Mouse (Mus musculus) heart, adult 9 months (tissue): ENCODE measurements around the gene Gas2l3.
A peak's percentile ranks its signal among the peaks of the same experiment; 100 is the strongest.

Experiments used
- DNase-seq, 2 experiments: peaks; one replicate each; pipeline ENCODE4 v3.0.0; 2022; ENCODE audit warnings: low spot score in 2 of 2

The Gas2l3 gene

DNA sequence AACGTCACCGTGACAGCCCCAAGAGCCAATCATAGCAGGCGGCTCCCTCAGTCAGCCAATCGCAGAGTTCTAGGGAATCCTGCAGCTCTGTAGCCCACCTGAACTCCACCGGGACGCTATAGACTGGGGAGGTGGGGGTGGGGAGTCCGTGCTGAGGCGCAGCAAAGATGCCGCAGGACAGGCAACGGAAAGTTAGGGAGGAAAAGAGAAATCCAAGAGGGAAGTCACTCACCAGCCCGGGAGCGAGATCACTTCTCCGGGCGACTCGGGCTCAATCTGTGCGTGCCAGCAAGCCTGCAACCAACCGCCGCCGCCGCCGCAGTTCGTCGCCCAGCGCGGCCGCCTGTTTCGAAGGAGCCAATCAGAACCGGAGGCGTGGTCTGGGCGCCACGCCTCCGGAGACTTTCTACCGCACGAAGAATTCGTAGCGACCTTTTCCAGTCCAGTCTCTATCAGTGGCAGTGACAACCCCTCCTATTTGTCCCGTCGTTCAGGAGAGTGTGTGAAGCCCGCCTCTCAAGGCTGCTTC, at the start of gene Gas2l3:
TSS of gene Gas2l3 (minus strand) at position 345 of the 529 bp plus-strand sequence.
- peak; percentile 81 to 83 for DNase-seq

DNA sequence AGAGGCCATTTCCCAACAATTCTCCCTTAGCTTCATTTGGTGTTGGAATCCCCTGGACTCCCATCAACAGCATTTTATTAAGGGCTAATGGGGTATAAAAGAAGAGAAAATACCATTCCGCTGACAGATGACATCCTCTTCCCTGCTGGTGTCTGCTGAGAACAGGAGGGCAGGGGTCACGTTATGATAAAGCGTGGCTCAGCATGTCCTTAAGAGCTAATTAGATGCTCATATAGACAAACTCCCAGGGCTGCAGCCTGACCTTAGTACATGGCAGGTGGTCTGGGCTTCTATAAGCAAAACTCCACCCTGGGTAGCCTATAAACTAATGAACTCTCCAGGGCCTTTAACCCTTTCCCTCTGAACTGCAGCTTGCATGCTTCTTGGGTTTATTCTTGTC, 47.6 kb upstream of the Gas2l3 start:
- DNase-seq = no peak

DNA sequence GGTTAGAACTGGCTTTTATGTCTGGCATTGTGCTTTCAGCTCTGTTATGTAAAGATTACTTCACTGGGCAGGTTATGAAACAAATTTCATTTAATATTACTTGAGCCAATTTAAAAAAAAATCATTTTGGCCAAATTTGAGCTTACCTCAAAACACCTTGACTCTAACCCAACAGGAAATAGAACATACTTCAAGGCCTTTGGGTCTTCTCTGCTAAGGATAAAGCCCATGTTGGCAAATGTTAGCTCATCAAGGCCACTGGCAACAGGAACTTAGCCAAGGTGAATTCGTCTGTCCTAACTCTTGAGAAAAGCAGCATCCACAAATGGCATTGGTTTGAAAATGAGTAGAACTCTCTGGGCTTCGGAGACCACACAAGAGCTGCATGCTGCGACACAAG, 46.5 kb upstream of the Gas2l3 start:
- DNase-seq = no peak

DNA sequence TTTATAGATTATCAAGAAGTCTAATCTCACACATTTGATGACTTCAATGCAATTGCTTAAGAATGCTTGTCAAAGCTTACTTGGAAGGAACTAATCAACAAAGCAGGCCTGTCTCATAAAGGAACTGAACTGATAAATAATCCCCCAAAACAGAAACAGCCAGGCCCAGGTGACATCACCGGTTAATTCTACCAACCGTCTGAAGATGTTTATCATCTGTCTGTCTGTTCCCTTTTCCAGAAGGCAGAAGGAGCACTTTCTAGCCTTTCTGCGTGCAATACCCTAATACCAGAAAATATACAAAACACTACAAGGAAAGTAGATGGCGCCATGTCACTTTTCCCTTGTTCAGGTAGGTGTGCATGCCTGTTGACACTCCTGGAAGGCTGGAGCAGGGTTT, 45.7 kb upstream of the Gas2l3 start:
- DNase-seq = no peak

DNA sequence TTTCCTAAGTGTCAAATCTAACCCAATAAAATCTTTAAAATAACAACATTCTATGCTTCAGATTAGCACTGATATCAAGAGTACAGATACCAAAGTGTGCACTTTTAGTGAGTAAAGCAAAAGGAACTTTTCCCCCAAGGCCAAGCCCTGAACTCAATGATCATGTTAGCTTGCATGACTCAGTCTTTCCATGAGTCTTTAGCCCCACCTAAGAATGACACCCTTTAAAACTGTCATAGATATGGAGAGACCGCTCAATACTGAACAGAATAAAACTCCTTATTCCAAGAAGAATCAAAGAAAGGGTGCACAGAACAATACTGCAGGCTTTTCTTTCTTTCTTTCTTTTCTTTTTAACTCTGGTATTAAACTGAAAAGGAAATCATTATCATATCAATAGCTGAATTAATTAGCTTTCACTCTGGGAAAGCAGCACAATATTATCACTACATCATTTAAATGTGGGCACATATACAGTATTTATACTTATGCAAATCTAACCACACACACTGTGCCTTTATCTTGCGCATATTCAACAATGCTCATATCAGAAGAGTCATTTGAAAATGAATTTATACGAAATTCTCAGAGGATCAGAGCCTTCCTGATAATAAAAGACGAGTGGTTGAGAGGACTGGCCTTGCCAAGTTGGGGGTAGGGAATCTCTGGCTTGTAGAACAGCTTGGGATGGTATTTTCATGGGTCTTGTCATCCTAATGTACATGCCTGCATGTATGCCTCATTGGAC, 43.4 kb upstream of the Gas2l3 start:
- DNase-seq = no peak

DNA sequence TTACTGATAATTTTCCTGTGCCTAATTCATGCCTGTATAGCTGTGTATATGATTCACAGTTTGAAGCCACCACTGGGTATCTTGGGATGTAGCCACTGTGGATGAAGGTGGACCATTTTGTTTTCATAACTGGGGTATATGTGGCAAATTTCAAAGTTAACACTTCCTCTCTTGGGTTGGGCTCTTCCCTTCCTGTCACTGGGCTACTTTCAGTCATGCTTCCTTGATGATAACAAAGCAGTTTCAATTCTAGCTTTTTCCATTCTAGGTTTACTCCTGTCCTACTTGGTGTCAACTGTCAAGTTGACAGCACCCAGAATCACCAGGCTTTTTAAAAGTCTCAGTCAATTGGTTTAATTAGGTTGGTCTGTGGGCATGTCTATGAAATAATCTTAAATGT, 41.1 kb upstream of the Gas2l3 start:
- DNase-seq = no peak

DNA sequence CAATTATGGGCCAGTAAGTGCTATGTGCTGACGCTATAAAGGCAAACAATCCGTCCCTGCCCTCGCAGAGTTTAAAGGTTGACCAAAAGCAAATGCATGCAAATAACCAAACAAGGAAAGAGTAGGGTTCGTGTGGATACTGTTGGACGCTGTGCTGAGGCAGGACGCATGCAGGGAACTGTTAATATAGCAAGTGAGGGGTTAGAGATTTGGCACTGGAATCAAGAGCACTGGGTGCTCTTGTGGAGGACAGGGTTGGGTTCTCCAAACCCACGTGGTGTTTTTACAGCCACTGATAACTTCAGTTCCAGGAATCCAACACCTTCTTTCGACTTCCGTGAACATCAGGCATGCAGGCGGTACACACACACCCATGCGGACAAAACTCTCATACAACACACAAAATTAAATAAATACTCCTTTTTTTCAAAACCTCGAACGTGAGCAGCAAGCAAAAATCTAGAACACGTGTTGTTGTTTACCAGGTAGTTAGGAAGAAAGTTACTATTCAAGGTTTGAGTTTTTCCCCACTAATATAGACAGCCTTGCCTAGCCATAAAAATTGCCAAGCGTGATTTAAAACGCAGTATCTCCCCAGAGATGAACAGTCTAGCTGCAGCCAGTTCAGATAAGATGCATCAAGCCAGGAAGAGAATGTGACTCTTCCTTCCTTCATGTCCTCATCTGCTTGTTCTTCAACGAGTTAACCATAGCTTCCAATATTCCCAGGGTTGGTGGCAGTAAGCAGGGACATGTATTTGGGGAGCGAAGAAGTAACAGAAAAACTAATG, 40.2 kb upstream of the Gas2l3 start:
- no peak for DNase-seq

DNA sequence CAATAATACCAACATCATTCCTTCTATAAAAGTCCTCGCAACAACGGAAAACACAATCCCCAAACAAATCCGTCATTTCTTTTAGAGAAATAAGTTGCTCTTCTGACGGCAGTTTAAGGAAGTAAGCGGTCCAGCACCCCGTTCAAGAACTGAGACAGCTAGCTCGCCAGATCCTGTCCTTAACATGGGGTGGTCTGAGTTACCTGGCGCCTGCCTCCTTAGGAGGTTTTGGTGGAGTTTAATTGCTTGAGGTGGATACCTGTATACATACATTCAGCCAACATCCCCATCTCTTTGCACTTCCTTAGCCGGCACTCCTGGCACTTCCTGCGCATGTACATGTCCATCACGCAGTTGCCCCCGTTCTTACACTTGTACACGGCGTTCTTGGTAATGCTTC, 39.3 kb upstream of the Gas2l3 start:
- DNase-seq = no peak

DNA sequence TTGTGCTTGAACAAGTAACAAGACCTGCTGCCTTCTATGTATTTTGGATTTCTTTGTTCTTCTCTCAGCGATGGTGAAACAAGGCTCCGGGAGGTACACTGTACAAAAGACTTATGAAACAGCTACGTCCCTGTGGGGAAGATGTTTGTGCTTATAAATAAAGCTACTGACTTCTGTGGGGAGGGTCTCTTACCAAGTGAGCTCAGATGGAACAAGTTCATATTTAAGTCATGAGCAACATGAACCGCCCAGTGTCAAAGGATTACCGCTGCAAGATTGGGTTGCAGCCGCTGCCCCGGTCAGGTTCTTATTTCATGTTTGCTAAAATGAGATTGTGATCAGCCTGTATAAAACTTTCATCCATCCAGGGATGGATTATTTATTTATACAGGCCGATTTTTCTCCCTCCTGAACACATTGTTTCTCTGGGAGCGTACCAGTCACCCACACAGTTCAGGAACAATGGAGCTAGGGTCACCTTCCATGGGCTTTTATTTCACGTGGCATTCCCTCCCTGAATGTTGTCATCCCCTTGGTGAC, 38.4 kb upstream of the Gas2l3 start:
- DNase-seq = no peak

DNA sequence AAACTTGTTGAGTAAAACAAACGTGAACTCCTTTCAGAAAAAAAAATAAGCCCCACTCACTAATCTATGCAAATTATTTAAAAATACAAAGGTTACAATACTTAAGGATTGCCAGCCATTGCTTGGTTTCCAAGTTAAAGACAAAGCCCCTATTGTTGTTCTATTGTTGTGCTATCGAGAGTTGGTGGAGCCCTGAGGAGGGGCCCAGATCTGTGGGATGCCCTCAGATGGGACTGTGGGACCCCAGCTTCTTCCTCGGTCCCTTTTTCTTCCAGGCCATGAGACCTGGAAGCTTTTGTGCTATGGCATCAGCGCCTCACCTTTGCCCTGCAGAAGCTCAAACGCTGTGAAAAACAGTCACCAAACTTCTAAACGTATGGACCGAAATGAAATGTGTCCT, 37.9 kb upstream of the Gas2l3 start:
- no peak for DNase-seq

DNA sequence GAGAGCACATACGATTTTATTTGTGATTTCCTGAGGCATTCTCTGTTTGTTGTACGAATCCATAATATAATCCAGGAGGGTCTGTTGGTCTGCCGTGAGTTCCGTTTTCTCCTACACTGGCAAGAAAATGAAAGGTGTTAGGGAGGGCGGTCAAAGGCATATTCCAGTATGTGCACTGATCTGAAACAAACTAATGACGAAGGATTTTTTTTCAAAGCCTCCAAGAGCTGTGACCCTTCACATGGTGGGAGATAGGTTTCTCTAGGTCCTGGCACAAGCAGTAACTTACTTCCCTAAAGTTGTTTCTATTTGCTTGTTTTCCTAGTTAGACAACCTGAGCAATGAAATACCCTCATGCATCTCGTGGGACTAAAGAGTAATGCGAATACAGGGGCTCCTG, 35.0 kb upstream of the Gas2l3 start:
- no peak for DNase-seq

DNA sequence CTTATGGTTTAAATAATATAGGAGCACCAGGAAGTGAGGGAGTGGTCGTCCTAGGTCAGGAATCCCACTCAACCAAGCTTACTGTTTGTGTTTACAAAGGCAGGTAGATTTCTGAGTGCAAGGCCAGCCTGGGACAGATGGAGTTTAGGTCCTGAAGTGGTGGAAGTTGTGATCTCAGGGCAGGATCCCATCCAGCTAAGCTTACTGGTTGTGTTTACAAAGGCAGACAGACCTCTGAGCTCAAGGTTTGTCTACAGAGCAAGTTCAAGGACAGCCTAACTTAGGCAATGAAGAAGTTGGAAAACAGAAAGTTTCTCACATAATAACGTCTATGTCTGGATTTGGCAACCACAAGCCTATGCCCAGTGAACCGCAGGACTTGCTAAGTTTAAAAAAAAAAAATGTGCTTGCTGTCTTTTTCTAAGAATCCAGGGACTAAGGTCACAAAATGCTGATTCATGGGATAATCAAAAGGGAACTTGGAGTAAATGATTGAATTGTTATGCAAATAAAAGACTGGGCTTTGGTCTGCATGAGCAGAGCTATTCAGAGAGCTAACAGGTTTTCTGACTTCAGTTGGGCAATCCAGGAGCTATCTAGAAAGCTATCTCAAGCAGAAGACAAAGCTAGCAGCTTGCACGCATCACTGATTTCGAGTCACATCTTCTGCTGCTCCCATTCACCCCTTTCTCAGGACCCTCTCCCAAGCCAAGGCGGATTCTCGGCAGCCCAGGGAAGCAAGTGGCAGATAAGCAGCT, 27.0 kb upstream of the Gas2l3 start:
- no peak for DNase-seq

DNA sequence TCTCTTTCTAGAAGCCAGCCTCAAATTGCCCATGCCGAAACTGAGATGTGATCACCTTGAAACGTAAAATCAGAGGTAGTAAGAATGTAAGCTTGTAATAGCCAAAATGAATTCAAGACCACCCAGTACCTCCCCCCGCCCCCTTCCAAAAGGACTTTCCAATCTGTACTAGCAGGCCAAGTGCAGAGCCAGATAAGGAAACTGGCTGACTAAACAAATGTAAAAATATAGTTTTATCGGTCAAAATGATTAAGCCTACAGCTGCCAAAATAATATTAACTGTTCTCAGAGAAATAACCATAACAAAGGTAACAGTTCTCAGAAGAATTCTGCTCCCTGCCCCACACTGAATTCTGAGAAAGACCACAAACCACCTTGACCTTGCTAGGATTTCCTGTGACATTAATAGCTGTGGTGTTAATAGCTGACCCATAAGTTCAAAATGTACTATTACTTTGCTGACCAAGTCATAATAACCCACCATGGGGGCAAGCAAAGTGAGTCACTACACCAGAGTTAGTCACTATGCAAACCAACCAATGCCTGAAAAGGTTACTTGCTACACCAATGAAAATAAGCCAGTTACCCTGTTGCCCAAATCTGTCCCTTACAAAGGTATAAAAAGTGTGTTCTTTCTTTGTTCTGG, 21.1 kb upstream of the Gas2l3 start:
- DNase-seq = no peak

DNA sequence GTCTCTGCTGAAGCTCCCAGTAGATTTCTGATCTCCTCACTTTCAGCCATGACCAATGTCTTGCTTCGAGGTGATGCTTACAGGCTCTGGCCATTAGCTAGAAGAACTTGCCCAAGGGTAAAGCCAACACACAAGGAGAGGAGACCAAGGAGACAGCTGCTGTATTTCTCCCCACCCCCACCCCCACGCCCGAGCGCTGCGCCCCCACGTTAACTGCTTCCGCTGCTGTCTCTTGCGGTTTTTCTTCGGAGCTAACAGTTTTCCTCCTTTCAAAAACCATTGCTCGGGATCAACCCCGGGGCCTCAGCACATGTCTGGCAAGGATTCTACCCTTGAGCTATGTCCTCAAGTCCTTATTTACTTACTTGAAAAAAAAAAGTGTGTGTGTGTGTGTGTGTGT, 19.1 kb upstream of the Gas2l3 start:
- DNase-seq = no peak

DNA sequence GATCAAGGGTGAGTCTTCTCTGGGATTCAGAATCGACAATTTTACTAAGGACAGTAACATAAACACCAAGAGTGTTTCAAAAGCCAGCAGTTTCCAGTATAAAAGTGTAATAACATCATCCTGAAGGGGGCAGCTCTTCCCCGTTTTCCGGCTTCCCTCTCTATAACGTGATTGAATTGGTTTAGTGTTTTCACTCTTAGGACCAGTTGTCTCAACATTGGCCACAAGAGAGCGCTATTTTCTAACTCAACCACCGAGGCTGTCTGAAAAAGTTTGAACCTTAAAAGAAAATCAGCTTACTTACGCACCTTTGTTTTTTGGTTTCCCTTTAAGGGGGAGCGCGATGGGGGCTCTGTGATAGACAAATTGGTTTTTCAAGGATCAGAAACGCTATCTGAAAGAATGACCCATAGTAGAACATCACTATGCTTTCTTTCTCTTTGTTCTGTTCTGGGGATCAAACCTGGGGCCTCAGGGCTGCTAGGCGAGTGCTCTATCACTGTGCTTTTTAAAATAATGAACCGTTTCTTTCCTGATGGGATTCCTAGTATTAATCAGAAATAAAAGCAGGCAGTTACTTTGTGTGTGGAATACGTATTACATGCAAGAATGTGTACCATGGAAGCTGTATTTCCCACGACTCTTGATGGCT, 18.2 kb upstream of the Gas2l3 start:
- peak; percentile 55 to 82 for DNase-seq

DNA sequence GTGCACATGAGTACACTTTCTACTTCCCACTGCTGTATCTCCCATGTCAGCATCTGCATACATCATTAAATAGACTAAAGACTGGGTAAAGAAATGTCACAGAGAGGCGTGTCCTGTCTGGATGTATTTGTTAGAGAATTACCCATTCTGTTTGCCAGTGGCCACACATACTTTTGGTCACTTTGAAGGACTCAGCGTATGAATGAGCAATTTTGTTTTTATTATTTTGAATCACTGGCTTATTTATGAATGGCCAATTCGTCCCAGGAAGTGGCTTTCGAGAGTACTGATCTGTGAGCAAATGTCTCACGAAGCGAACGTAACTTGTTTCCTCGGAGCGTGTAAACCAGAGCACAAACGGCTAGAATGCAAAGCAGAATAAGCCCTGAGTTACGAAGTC, 17.2 kb upstream of the Gas2l3 start:
- no peak for DNase-seq

DNA sequence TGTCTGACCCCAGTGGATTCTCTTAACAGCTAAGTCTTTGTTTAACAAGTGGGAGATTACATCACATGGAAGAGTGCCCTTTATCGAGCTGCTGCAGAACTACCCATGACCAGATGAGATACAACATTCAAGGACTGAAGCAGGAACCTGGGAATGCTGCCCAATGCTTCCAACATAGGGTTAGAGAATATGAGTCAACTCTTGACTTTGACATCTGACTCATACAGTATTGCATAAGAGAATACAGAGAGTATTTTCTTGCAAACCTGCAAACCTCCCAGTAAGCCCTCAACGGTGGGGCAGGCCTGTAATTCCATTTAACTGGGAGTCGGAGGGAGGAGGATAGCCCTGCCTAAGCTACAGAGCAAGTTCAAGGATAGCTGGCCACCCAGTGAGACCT, 15.0 kb upstream of the Gas2l3 start:
- DNase-seq = peak; percentile 49 to 60

DNA sequence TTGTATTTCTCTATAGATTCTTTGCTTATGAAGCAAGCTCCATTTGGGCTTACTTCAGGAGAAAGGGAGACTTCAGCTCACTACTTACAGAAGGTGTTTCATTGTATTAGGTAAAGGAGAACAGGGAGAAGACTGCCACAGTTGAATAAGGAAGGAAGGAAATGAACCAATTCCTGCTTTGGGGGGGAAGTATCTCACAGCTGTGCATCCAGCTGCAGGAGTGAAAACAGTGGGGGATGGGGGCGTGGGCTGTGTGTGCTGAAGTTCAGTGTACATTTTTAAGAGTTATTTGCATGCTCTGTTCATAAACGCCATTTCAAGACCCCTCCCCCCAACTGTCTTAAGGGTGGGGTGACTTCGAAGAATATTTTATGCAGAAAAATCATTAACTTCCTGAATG, 10.0 kb upstream of the Gas2l3 start:
- peak in 1 of 2 experiments; percentile 2 for DNase-seq

DNA sequence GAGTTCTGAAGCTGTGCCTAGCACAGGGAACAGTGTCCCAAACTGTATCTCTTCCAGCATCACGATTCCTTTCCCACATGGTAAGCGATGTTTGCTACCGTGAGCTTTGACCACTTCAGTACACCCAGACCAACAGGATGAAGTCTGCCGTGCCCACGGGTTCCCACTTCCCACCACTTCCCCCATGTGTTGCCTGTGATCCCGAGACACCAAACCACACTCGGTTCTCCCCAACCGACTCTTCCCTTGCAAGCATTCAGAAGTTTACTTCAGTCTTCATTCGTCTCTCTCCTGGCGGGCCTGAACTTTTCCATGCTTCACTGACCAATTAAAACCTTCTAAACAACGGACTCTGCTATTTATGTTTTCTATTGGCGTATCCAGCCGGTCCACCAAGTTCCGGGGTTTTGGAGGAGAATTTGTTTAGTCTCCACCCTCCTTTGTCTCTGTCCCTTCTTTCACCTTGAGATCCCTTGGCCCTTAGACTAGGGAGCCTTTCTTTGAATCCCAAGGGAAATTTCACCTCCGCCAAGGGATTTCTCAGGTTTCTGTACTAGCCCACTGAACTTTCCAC, 9.4 kb upstream of the Gas2l3 start:
- no peak for DNase-seq

DNA sequence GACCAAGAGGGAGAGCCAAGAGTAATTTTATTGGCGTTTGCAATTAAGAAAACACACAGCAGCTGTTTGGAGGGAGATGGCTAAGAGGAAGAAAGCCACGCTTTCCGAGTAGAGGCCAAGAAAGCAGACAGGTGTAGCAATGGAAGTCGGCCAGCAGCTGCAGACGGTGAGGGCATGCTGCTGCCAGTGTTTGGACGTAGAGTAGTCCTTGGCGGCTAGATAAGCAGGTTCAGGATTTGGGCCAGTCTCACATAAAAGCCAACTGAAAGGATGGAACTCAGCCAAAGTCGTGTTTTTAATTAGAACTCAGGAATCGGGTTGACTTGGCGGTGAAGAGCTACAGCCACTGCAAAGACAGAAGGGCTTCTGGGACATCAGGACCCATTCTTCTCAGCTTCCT, 6.6 kb upstream of the Gas2l3 start:
- no peak for DNase-seq

DNA sequence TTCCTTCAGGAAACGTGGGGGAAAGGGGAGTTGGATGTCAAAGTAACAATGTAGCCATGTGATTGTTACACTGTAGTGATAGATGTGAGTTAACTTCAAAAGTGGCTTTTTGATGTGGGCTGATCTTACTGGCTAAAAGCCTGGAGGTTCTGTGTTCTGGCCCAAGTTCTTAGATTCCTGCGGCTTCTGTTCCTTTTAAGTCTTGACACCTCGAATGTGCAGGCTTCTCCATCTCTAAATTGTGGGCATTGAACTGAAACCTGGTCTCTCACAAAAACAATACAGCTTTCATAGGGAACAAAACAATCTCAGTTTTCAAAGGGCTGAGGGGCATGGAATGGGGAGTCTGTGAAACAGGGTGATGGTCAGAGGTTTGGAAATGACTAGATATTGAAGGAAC, 614 bp upstream of the Gas2l3 start:
- no peak for DNase-seq
